Mouse (Mus musculus) limb, embryonic 13.5 days (tissue): Measurements from ENCODE around the gene Thap11. TPM values are rescaled to one million over a fixed set of nuclear protein-coding genes. Genes with fewer than 3 reads are reported as not detected.

Experiments
- ATAC-seq: fragments of 200-750 bp; cut with Nextera tagmentation; 2 replicates; pipeline ENCODE4 v1.8.0; 2017; ENCODE audit warnings: low read depth, moderate number of reproducible peaks, moderate TSS enrichment; ENCODE audit not compliant: low FRiP score
- H3K27ac ChIP-seq: fragments of 300-500 bp; sonication (generic); 2 replicates; pipeline ENCODE4 v1.5.1; 2015; ENCODE audit warnings: inconsistent platforms, mild to moderate bottlenecking, moderate library complexity
- H3K27me3 ChIP-seq: fragments of 300-500 bp; sonication (generic); 2 replicates; pipeline ENCODE4 v1.6.1; 2015; ENCODE audit warnings: mild to moderate bottlenecking, inconsistent platforms
- H3K36me3 ChIP-seq: fragments of 300-500 bp; sonication (generic); 2 replicates; pipeline ENCODE4 v1.6.1; 2015; ENCODE audit warnings: inconsistent platforms, mild to moderate bottlenecking, moderate library complexity
- H3K4me1 ChIP-seq: fragments of 300-500 bp; sonication (generic); 2 replicates; pipeline ENCODE4 v1.6.1; 2015; ENCODE audit warnings: inconsistent platforms
- H3K4me2 ChIP-seq: fragments of 300-500 bp; sonication (generic); replicated peaks from 2 replicates; pipeline ENCODE4 v1.6.1; 2015; ENCODE audit warnings: inconsistent platforms, mild to moderate bottlenecking, moderate library complexity
- H3K4me3 ChIP-seq: fragments of 300-500 bp; sonication (generic); 2 replicates; pipeline ENCODE4 v1.5.1; 2015; ENCODE audit warnings: moderate library complexity, mild to moderate bottlenecking, inconsistent platforms
- H3K9ac ChIP-seq: fragments of 300-500 bp; sonication (generic); 2 replicates; pipeline ENCODE4 v1.6.1; 2015; ENCODE audit warnings: mild to moderate bottlenecking, inconsistent platforms
- H3K9me3 ChIP-seq: fragments of 300-500 bp; sonication (generic); 2 replicates; pipeline ENCODE4 v1.6.1; 2016; ENCODE audit warnings: inconsistent platforms
- WGBS: fragments of 180-500 bp; shearing (Covaris S2); methylation state at CpG from one replicate; pipeline ENCODE4 v1.1.7; 2015; 5-methylcytosine and 5-hydroxymethylcytosine counted together
- polyA plus RNA-seq: library from polyadenylated mRNA; unstranded; fragments of >200 nt; fragmentation: Nextera tagmentation; extraction: Ambion mirVana; gene quantifications from 2 replicates; pipeline ENCODE4 v1.2.1, GENCODE M21; 2015

Gene Thap11
- polyA plus RNA-seq, 1 experiment from 2014 or later: 79.0 TPM

- H3K9ac ChIP-seq: no peak overlapping the region
- H3K27ac ChIP-seq: no peak overlapping the region
- no peak for ATAC-seq
- no peak overlapping the region for H3K4me3 ChIP-seq
- no peak overlapping the region for H3K4me2 ChIP-seq
- H3K4me1 ChIP-seq: peaks cover 8% of the 10 kb centered on the region
- H3K27me3 ChIP-seq: no peaks in the 10 kb centered on the region
- H3K9me3 ChIP-seq: no peaks in the 10 kb centered on the region
- peaks cover 99% of the 10 kb centered on the region for H3K36me3 ChIP-seq
- 94% methylated on average over 12 of the region's 12 CpGs for WGBS
These were observed 35.0 kb downstream of the Thap11 start for GRCm38 (mm10) chr8:105889756-105890465.

- Histone ChIP-seq H3K4me1 (peaks cover 8% of the 10 kb centered on the region), H3K4me3 (no peak overlapping the region), H3K9me3 (no peaks in the 10 kb centered on the region), H3K27me3 (no peaks in the 10 kb centered on the region), H3K36me3 (peaks cover 92% of the 10 kb centered on the region), H3K9ac (no peak overlapping the region), H3K27ac (no peak overlapping the region), H3K4me2 (no peak overlapping the region)
- WGBS: 83% methylated on average over 6 of the region's 6 CpGs
- no peak for ATAC-seq
These were observed 35.9 kb downstream of the Thap11 start for GRCm38 (mm10) chr8:105890870-105891269.

GRCm38 (mm10) chr8:105892432-105892831 lies 37.5 kb downstream of the Thap11 start:
- Histone ChIP-seq H3K9ac (no peak overlapping the region), H3K4me1 (peaks cover 8% of the 10 kb centered on the region), H3K27ac (no peak overlapping the region), H3K36me3 (peaks cover 80% of the 10 kb centered on the region), H3K9me3 (no peaks in the 10 kb centered on the region), H3K4me2 (no peak overlapping the region), H3K4me3 (no peak overlapping the region), H3K27me3 (no peaks in the 10 kb centered on the region)
- no peak for ATAC-seq
- WGBS: 75% methylated on average over 6 of the region's 6 CpGs

- no peak within 1 kb of the TSS for H3K27ac ChIP-seq
- H3K4me3 ChIP-seq: no peak within 1 kb of the TSS
These were observed 38.4 kb downstream of the Thap11 start, which contains the start of gene Nrn1l for GRCm38 (mm10) chr8:105893339-105893738. Gene Nrn1l (plus strand): TSS chr8:105893567.

GRCm38 (mm10) chr8:105897801-105898480 lies 43.0 kb downstream of the Thap11 start:
- Histone ChIP-seq H3K4me2 (no peak overlapping the region), H3K4me1 (peaks cover 20% of the 10 kb centered on the region), H3K9ac (no peak overlapping the region), H3K36me3 (peaks cover 25% of the 10 kb centered on the region), H3K27me3 (no peaks in the 10 kb centered on the region), H3K27ac (no peak overlapping the region), H3K4me3 (no peak overlapping the region), H3K9me3 (no peaks in the 10 kb centered on the region)
- ATAC-seq: no peak
- WGBS: 82% methylated on average over 9 of the region's 9 CpGs

More at GRCm38 (mm10) chr8:105893339-105893738, 38.4 kb downstream of the Thap11 start, which contains the start of gene Nrn1l:
- Histone ChIP-seq H3K4me2 (0 out of 2 replicates have a peak within 1 kb of the TSS, but pooled peaks have one; percentile 23), H3K36me3 (peaks cover 71% of the 10 kb centered on the region), H3K9me3 (no peaks in the 10 kb centered on the region), H3K9ac (peak within 1 kb of the TSS; percentile 45; the same call in 1 of the 2 replicates), H3K27me3 (no peaks in the 10 kb centered on the region), H3K4me1 (peaks cover 8% of the 10 kb centered on the region)
- WGBS: 6% methylated on average over 11 of the region's 11 CpGs
- peak; percentile 82; the same call in 1 of the 2 replicates for ATAC-seq

- Histone ChIP-seq H3K4me2 (peak within 1 kb of the TSS; percentile 89), H3K9ac (peak within 1 kb of the TSS; percentile 99), H3K27ac (peak within 1 kb of the TSS; percentile 89), H3K4me1 (peaks cover 12% of the 10 kb centered on the region), H3K27me3 (no peaks in the 10 kb centered on the region), H3K36me3 (peaks cover 10% of the 10 kb centered on the region; the same call in 1 of the 2 replicates), H3K4me3 (peak within 1 kb of the TSS; percentile 95), H3K9me3 (no peaks in the 10 kb centered on the region)
- peak; percentile 95 for ATAC-seq
- WGBS: under 1% methylated on average over 66 of the region's 68 CpGs
These were observed 45.4 kb downstream of the Thap11 start, which contains the start of gene Pskh1 for GRCm38 (mm10) chr8:105900180-105900940. Gene Pskh1 (plus strand): TSS chr8:105900441.

- Histone ChIP-seq H3K9ac (peak overlapping the region; percentile 99), H3K4me3 (peak overlapping the region; percentile 95), H3K4me1 (peaks cover 12% of the 10 kb centered on the region), H3K27me3 (no peaks in the 10 kb centered on the region), H3K4me2 (peak overlapping the region; percentile 89), H3K36me3 (peaks cover 7% of the 10 kb centered on the region; the same call in 1 of the 2 replicates), H3K9me3 (no peaks in the 10 kb centered on the region), H3K27ac (peak overlapping the region; percentile 89)
- WGBS: 33% methylated on average over 16 of the region's 16 CpGs
- ATAC-seq: no peak
These were observed 46.1 kb downstream of the Thap11 start for GRCm38 (mm10) chr8:105900941-105901616.

Other genes with a start within 250 kb of the Thap11 start
- gene Ripor1, start 249.9 kb upstream of the Thap11 start, polyA plus RNA-seq: 20.1 and 20.2 TPM in 2 replicates
- 140 and 142 TPM in 2 replicates for gene Ctcf, start 218.6 kb upstream of the Thap11 start, polyA plus RNA-seq
- gene Agrp, start 217.7 kb upstream of the Thap11 start, polyA plus RNA-seq: 1.9 and 2.0 TPM in 2 replicates
- gene Carmil2, start 168.9 kb upstream of the Thap11 start, polyA plus RNA-seq: 0.55 and 0.77 TPM in 2 replicates
- 81.5 and 83.9 TPM in 2 replicates for gene Acd, start 154.0 kb upstream of the Thap11 start, polyA plus RNA-seq
- 17.7 TPM in 2 replicates for gene Pard6a, start 154.0 kb upstream of the Thap11 start, polyA plus RNA-seq
- gene 4933405L10Rik, start 147.5 kb upstream of the Thap11 start, polyA plus RNA-seq: 0.36 TPM in 1 of 2 replicates, not detected in the other
- 30.8 and 32.2 TPM in 2 replicates for gene Enkd1, start 146.9 kb upstream of the Thap11 start, polyA plus RNA-seq
- gene Gfod2, start 96.5 kb upstream of the Thap11 start, polyA plus RNA-seq: 27.4 and 28.4 TPM in 2 replicates
- 15.1 and 16.2 TPM in 2 replicates for gene Ranbp10, start 27.8 kb upstream of the Thap11 start, polyA plus RNA-seq
- 0.20 and 0.27 TPM in 2 replicates for gene Tsnaxip1, start 27.4 kb upstream of the Thap11 start, polyA plus RNA-seq
- gene Cenpt, start 1.9 kb upstream of the Thap11 start, polyA plus RNA-seq: 52.1 and 54.6 TPM in 2 replicates
- 253 and 274 TPM in 2 replicates for gene Nutf2, start 5.4 kb downstream of the Thap11 start, polyA plus RNA-seq
- 54.6 and 61.5 TPM in 2 replicates for gene Edc4, start 25.7 kb downstream of the Thap11 start, polyA plus RNA-seq
- 0.60 TPM in 1 of 2 replicates, not detected in the other for gene Nrn1l, start 38.4 kb downstream of the Thap11 start, polyA plus RNA-seq
- gene Pskh1, start 45.3 kb downstream of the Thap11 start, polyA plus RNA-seq: 45.9 and 46.2 TPM in 2 replicates
- 1.4 and 1.7 TPM in 2 replicates for gene Ctrl, start 78.7 kb downstream of the Thap11 start, polyA plus RNA-seq
- 29.2 and 32.0 TPM in 2 replicates for gene Psmb10, start 83.3 kb downstream of the Thap11 start, polyA plus RNA-seq
- 2.8 TPM in 2 replicates for gene Lcat, start 88.2 kb downstream of the Thap11 start, polyA plus RNA-seq
- gene Slc12a4, start 111.0 kb downstream of the Thap11 start, polyA plus RNA-seq: 48.8 and 56.3 TPM in 2 replicates
- gene Dpep3, start 124.3 kb downstream of the Thap11 start, polyA plus RNA-seq: not detected in 2 replicates
- gene Dus2, start 136.2 kb downstream of the Thap11 start, polyA plus RNA-seq: 27.3 and 27.5 TPM in 2 replicates
- gene Dpep2nb, start 150.8 kb downstream of the Thap11 start, polyA plus RNA-seq: not detected in 2 replicates
- 19.7 and 20.1 TPM in 2 replicates for gene Ddx28, start 156.8 kb downstream of the Thap11 start, polyA plus RNA-seq
- 9.1 and 9.4 TPM in 2 replicates for gene Nfatc3, start 203.7 kb downstream of the Thap11 start, polyA plus RNA-seq